Mouse (Mus musculus) kidney, adult 9 months (tissue): Measurements from ENCODE around the gene Mrpl11.
"Not testable (repeated sequence)": the region's sequence is repeated elsewhere in the genome, so short reads cannot be mapped to it uniquely, and the experiment has no call there.

ENCODE experiments used
- DNase-seq: peaks from one replicate; pipeline ENCODE4 v3.0.0; 2022

The Mrpl11 gene

GRCm38 (mm10) chr19:4994043-4994442 lies 32.1 kb downstream of the Mrpl11 start:
- DNase-seq: no peak

- no peak for DNase-seq
Measured at GRCm38 (mm10) chr19:4999445-5000140, 37.6 kb downstream of the Mrpl11 start.

GRCm38 (mm10) chr19:5001666-5002406 lies 39.9 kb downstream of the Mrpl11 start:
- DNase-seq: peak; percentile 69

- DNase-seq: not testable (repeated sequence)
Measured at GRCm38 (mm10) chr19:5003644-5004043, 41.7 kb downstream of the Mrpl11 start.

- no peak for DNase-seq
Measured at GRCm38 (mm10) chr19:5004925-5005324, 43.0 kb downstream of the Mrpl11 start.

- DNase-seq: no peak
Measured at GRCm38 (mm10) chr19:5013138-5013537, 51.2 kb downstream of the Mrpl11 start.

GRCm38 (mm10) chr19:5014961-5015398 lies 53.0 kb downstream of the Mrpl11 start:
- DNase-seq: peak; percentile 65

- peak; percentile 66 for DNase-seq
Measured at GRCm38 (mm10) chr19:5016221-5016742, 54.3 kb downstream of the Mrpl11 start.
